Mouse (Mus musculus) B cell, adult 67 days (primary cell): ENCODE measurements around the gene BC048562. TPM values are rescaled to one million over a fixed set of nuclear protein-coding genes. Genes with fewer than 3 reads are reported as not detected.

Source experiments
- total RNA-seq, 2 experiments: library from RNA; stranded (reverse); gene quantifications; 4 replicates each; pipeline ENCODE4 v1.2.4; 2023

Gene BC048562
- not detected for total RNA-seq

GRCm38 (mm10) chr9:108436182-108436581, at the start of gene BC048562:
Gene BC048562 (plus strand): TSS chr9:108436482.

GRCm38 (mm10) chr9:108392676-108393075, 43.6 kb upstream of the BC048562 start, which contains the start of gene 1700102P08Rik:
Gene 1700102P08Rik (plus strand): TSS chr9:108392805.

DNA sequence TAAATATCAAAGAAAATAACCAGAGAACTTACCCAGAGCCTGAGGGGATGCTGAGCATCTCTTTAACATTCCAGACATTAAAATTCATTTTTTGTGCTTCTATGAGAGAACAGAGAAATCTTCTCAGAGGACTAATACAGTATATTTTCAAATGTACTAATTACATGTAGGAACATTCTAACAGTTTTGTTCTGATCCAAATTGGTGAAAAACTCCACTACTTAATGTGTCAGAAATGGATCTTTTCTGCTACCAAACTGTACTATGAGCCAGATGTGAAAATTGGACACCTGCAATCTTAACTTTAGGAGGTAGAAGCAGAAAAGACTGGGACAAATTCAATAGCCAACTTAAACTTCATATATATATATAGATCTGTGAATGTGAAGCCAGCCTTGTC, 7.9 kb upstream of the BC048562 start, which contains the start of gene Ccdc36:
Gene Ccdc36 (minus strand): TSS at position 101 of the 400 bp plus-strand sequence.

GRCm38 (mm10) chr9:108460319-108461178, 24.3 kb downstream of the BC048562 start, which contains the start of gene Ccdc71:
Gene Ccdc71 (plus strand): TSS chr9:108460527.

GRCm38 (mm10) chr9:108461181-108461631, 24.9 kb downstream of the BC048562 start, which contains the start of gene Klhdc8b:
Gene Klhdc8b (minus strand): TSS chr9:108461581.

DNA sequence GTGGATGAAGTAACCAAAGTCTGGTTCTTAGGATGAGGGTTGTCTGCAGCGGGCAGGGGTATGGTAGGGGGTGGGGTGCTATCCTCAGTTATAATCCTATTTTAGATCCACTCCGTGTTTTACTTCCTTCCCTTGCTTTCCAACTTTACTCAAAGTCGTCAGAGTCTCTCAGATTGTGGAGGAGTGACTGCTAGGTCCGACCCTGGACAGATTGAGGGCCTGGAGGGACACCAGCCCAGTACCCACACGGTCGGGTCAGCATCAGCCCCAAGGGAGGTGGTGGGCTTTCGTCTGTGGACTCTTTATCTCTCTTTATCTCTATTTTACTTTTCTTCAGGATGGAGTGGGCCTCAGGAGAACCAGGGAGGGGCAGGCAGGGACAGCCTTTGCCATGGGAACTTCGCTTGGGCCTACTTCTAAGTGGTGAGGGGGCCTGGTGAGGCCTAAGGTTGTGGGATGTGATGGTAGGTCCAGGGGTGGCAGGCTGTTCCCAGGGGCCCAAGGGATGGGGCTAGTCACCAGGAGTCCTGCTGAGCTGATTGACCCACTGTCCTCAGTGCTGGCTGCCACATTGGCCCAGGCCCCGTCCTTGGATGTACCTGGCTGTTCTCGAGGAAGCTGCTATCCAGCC, 43.6 kb downstream of the BC048562 start, which contains the start of gene Lamb2:
Gene Lamb2 (plus strand): TSS at position 16 of the 631 bp plus-strand sequence.

GRCm38 (mm10) chr9:108490559-108491285, 54.4 kb downstream of the BC048562 start, which contains the start of gene Usp19:
Gene Usp19 (plus strand): TSS chr9:108490602.

Other genes starting within 250 kb of the BC048562 start
- gene Bsn, start 246.1 kb upstream of the BC048562 start, total RNA-seq: under 1 TPM; 0.21 to 0.49 TPM
- 10 to 100 TPM; 27.1 to 28.0 TPM for gene Dag1, start 172.5 kb upstream of the BC048562 start, total RNA-seq
- gene Nicn1, start 146.1 kb upstream of the BC048562 start, total RNA-seq: 10 to 100 TPM; 12.1 to 14.2 TPM
- gene Amt, start 139.6 kb upstream of the BC048562 start, total RNA-seq: 1 to 10 TPM; 3.9 to 4.1 TPM
- gene Rhoa, start 130.4 kb upstream of the BC048562 start, total RNA-seq: 100 to 1,000 TPM; 448 to 467 TPM
- gene Tcta, start 130.3 kb upstream of the BC048562 start, total RNA-seq: 10 to 100 TPM in 1 of 2 experiments, 1 to 10 TPM in 1; 9.3 to 13.8 TPM
- gene Gpx1, start 97.6 kb upstream of the BC048562 start, total RNA-seq: 100 to 1,000 TPM; 346 to 355 TPM
- gene Usp4, start 88.6 kb upstream of the BC048562 start, total RNA-seq: 100 to 1,000 TPM; 185 to 198 TPM
- 1 to 10 TPM; 5.7 to 7.3 TPM for gene 1700102P08Rik, start 43.7 kb upstream of the BC048562 start, total RNA-seq
- gene Ccdc36, start 8.0 kb upstream of the BC048562 start, total RNA-seq: not detected
- gene Ccdc71, start 24.0 kb downstream of the BC048562 start, total RNA-seq: 10 to 100 TPM; 32.1 to 38.4 TPM
- gene Klhdc8b, start 25.1 kb downstream of the BC048562 start, total RNA-seq: 1 to 10 TPM; 1.8 to 4.3 TPM
- gene Lamb2, start 43.3 kb downstream of the BC048562 start, total RNA-seq: under 1 TPM; 0.75 to 0.89 TPM
- gene Usp19, start 54.1 kb downstream of the BC048562 start, total RNA-seq: 100 to 1,000 TPM; 278 to 324 TPM
- 100 to 1,000 TPM; 215 TPM for gene Qars, start 71.2 kb downstream of the BC048562 start, total RNA-seq
- gene Qrich1, start 80.3 kb downstream of the BC048562 start, total RNA-seq: 100 to 1,000 TPM; 219 to 230 TPM
- gene Impdh2, start 123.8 kb downstream of the BC048562 start, total RNA-seq: 100 to 1,000 TPM; 197 to 211 TPM
- gene Ndufaf3, start 131.0 kb downstream of the BC048562 start, total RNA-seq: 10 to 100 TPM; 31.6 to 37.6 TPM
- gene Dalrd3, start 133.4 kb downstream of the BC048562 start, total RNA-seq: 100 to 1,000 TPM in 1 of 2 experiments, 10 to 100 TPM in 1; 93.3 to 117 TPM
- gene Wdr6, start 142.3 kb downstream of the BC048562 start, total RNA-seq: 10 to 100 TPM; 42.2 to 42.9 TPM
- 1 to 10 TPM; 3.0 to 6.8 TPM for gene P4htm, start 161.2 kb downstream of the BC048562 start, total RNA-seq
- gene Arih2, start 212.9 kb downstream of the BC048562 start, total RNA-seq: 100 to 1,000 TPM; 135 to 144 TPM
- gene Slc25a20, start 225.6 kb downstream of the BC048562 start, total RNA-seq: 10 to 100 TPM; 17.3 to 20.1 TPM